Mouse (Mus musculus): ENCODE measurements at regions not wholly inside any gene's neighbourhood (a gene's known extent, or its start where the extent isn't known, plus 50 kb on each side); places are given as distances from the start of the nearest gene placed in this dataset.

DNA sequence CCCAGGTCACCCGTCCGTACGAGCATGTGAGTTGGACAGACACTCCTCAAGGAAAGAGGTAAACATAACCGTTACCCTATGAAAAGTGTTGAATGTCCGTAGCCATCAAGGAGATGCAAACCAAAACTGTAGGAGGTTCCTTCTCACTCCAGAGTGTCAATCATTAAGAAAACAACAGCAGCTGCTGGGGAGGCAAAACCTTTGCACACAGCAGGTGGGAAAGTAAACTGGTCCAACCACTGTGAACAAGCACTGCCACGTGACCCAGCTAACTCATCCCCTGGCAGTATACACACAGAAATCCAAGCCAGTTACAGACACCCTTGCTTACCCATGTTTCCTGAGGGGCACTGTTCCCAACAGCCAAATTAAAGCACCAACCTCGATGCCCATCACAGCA lies 54.7 kb upstream of the Irx5 start:
- Histone ChIP-seq H3K27ac (ENCODE audit: low read depth, low read length) (no peak overlapping the region), H3K9ac (ENCODE audit: low read depth, low read length) (no peak overlapping the region), H3K36me3 (ENCODE audit: control insufficient read depth, insufficient read depth, low read length) (no peaks in the 10 kb centered on the region), H3K4me3 (ENCODE audit: low read length) (no peak overlapping the region), H3K4me1 (ENCODE audit: control insufficient read depth, insufficient read depth, low read depth, low read length) (no peaks in the 10 kb centered on the region), H3K9me3 (ENCODE audit: control insufficient read depth, low read length) (peaks cover 7% of the 10 kb centered on the region; the same call in 1 of the 2 replicates), H3K27me3 (replicated peaks; ENCODE audit: control insufficient read depth, insufficient read depth, low read length) (no peaks in the 10 kb centered on the region), H3K4me2 (ENCODE audit: low read length) (no peak overlapping the region)
- WGBS = 73% methylated on average over 7 of the region's 7 CpGs
- ATAC-seq = no peak

DNA sequence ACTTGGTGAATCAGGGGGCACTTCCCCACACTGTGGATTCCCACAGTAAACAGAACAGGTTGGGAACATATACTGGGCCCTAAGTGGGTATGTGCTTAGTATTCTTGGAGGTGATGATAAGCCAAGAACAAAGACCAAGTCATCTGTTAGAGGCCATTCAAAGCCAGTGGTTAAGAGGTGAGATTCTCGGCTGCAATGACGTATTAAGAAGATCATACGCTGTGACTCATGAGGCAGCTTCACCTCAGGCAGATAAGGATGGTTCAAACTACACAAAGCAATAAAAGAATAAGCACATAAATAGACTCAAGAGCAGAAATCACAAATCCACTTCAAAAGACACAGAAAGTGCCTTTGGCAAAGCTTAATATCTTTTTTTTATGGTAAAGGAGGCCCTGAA lies 56.4 kb upstream of the Irx5 start:
- Histone ChIP-seq H3K4me1 (ENCODE audit: control insufficient read depth, insufficient read depth, low read depth, low read length) (no peaks in the 10 kb centered on the region), H3K9me3 (ENCODE audit: control insufficient read depth, low read length) (peaks cover 7% of the 10 kb centered on the region; the same call in 1 of the 2 replicates), H3K27me3 (replicated peaks; ENCODE audit: control insufficient read depth, insufficient read depth, low read length) (no peaks in the 10 kb centered on the region), H3K36me3 (ENCODE audit: control insufficient read depth, insufficient read depth, low read length) (no peaks in the 10 kb centered on the region), H3K9ac (ENCODE audit: low read depth, low read length) (no peak overlapping the region), H3K27ac (ENCODE audit: low read depth, low read length) (no peak overlapping the region), H3K4me3 (ENCODE audit: low read length) (no peak overlapping the region), H3K4me2 (ENCODE audit: low read length) (no peak overlapping the region)
- WGBS = 97% methylated on average over 3 of the region's 3 CpGs
- ATAC-seq = no peak

DNA sequence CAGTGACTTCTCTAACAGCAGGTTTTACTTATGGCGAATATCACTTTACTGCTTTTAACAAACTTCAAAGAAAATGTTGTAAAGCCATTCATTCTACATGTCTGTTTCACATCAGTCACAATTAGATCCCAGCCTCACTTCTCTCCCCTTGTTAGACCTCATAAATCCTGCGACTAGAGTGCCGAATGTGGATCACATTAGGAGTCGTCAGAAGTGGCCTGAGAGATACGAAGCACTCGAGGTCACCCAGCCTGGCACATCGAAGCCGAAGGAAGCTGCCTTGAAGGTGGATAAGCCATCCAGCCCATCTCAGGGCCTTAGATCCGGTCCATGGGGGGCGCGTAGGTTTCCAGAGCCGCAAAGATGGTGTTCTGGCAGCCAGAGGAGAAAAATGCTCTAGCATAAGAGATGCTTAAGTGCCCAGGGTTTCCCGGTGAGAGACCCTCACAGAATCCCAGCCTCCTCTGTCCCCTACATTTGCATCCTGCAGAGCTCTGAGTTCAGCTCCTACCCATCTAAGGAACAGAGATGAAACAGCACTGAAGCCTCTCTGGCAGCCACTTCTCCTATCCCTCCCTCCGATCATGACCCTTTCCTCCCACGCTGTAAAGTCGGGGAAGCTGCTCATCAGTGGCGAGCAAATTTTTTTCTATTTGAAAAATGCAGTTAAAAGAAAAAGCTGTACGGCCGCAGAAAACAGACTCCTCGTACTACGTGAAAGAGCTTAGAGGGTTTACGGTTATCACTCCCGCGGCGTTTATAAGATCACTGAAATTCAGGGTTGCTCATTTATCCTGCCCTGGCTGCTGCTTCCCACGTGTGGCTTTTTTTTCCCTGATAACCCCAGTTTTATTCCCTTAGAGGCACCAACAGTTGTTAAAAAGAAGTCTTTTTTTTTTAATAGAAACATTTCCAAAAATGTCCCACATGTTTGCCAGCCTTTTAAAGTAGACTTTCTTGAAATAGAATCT lies 70.3 kb upstream of the Irx5 start:
- H3K9ac ChIP-seq (ENCODE audit: low read depth, low read length) = no peak overlapping the region
- H3K4me2 ChIP-seq (ENCODE audit: low read length) = no peak overlapping the region
- 72% methylated on average over 26 of the region's 26 CpGs for whole genome bisulfite sequencing
- ATAC-seq = no peak
- no peaks in the 10 kb centered on the region for H3K27me3 ChIP-seq (replicated peaks; ENCODE audit: control insufficient read depth, insufficient read depth, low read length)
- no peaks in the 10 kb centered on the region for H3K9me3 ChIP-seq (ENCODE audit: control insufficient read depth, low read length)
- no peaks in the 10 kb centered on the region for H3K4me1 ChIP-seq (ENCODE audit: control insufficient read depth, insufficient read depth, low read depth, low read length)
- no peak overlapping the region for H3K4me3 ChIP-seq (ENCODE audit: low read length)
- no peaks in the 10 kb centered on the region for H3K36me3 ChIP-seq (ENCODE audit: control insufficient read depth, insufficient read depth, low read length)
- no peak overlapping the region for H3K27ac ChIP-seq (ENCODE audit: low read depth, low read length)

DNA sequence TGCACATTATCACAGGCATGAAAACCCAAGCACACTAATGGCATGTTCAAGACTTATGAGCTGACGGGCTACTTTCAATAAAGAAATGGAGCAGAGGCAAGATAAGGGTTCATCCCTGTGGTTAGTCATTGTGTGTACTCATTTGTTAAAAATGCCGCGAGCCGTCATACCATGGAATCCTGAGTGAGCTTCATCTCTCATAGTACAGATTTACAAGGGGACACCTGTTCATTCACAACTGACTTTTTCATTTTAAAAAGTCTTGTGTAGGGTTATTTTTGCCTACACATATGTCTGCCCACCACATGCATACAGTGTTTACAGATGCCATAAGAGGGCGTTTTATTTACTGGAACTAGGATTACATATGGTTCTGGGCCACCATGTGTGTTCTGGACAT lies 81.7 kb upstream of the Irx5 start:
- Histone ChIP-seq H3K4me2 (ENCODE audit: low read length) (no peak overlapping the region), H3K9ac (ENCODE audit: low read depth, low read length) (no peak overlapping the region), H3K27ac (ENCODE audit: low read depth, low read length) (no peak overlapping the region), H3K36me3 (ENCODE audit: control insufficient read depth, insufficient read depth, low read length) (no peaks in the 10 kb centered on the region), H3K4me3 (ENCODE audit: low read length) (no peak overlapping the region), H3K4me1 (ENCODE audit: control insufficient read depth, insufficient read depth, low read depth, low read length) (no peaks in the 10 kb centered on the region), H3K9me3 (ENCODE audit: control insufficient read depth, low read length) (no peaks in the 10 kb centered on the region), H3K27me3 (replicated peaks; ENCODE audit: control insufficient read depth, insufficient read depth, low read length) (no peaks in the 10 kb centered on the region)
- no peak for ATAC-seq
- WGBS = 89% methylated on average over 5 of the region's 5 CpGs

DNA sequence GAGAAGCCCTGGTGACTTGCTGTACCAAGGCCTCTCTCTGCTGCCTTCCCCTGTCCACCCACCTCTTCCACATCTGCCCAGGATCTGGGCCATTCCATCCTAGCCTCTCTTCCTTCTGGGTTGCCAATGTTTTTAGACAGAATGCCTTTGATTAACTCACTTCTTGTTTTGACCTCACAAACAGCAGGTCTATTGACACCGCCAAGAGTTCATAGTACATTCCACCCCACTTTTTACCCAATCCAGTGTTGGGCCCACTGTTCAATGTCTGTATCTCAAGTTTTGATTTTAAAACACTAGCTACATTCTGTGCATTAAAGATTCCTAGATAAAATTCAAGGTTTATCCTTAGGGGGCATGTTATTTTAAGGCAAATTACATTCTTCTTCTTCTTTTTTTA lies 84.7 kb upstream of the Irx5 start:
- H3K4me1 ChIP-seq (ENCODE audit: control insufficient read depth, insufficient read depth, low read depth, low read length) = no peaks in the 10 kb centered on the region
- no peak for ATAC-seq
- no peak overlapping the region for H3K9ac ChIP-seq (ENCODE audit: low read depth, low read length)
- H3K27me3 ChIP-seq (replicated peaks; ENCODE audit: control insufficient read depth, insufficient read depth, low read length) = no peaks in the 10 kb centered on the region
- H3K4me2 ChIP-seq (ENCODE audit: low read length) = no peak overlapping the region
- WGBS = 85% methylated on average over 1 of the region's 1 CpGs
- H3K27ac ChIP-seq (ENCODE audit: low read depth, low read length) = no peak overlapping the region
- no peaks in the 10 kb centered on the region for H3K36me3 ChIP-seq (ENCODE audit: control insufficient read depth, insufficient read depth, low read length)
- H3K9me3 ChIP-seq (ENCODE audit: control insufficient read depth, low read length) = peaks cover 8% of the 10 kb centered on the region; the same call in 1 of the 2 replicates
- H3K4me3 ChIP-seq (ENCODE audit: low read length) = no peak overlapping the region

DNA sequence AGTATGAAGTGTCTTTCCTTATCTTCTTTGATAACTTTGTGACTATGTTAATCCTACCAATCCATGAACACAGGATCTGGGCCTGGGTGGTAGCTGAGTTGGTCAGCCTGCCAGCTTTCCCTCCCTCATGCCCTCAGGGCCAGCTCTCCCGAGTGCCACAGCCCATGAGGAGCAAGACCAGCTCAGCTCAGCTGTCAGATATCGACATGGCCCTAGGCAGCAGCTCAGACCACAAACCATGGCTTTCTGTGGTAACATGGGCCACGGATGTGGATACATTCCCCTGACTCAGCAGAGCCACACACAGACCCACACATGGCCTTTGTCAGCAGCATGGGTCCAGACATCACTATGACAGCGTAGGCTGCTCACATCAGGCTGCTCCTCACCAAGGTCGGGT lies 85.4 kb upstream of the Irx5 start:
- peaks cover 8% of the 10 kb centered on the region; the same call in 1 of the 2 replicates for H3K9me3 ChIP-seq (ENCODE audit: control insufficient read depth, low read length)
- no peaks in the 10 kb centered on the region for H3K4me1 ChIP-seq (ENCODE audit: control insufficient read depth, insufficient read depth, low read depth, low read length)
- WGBS = 79% methylated on average over 5 of the region's 5 CpGs
- no peak overlapping the region for H3K4me2 ChIP-seq (ENCODE audit: low read length)
- H3K36me3 ChIP-seq (ENCODE audit: control insufficient read depth, insufficient read depth, low read length) = no peaks in the 10 kb centered on the region
- no peak for ATAC-seq
- H3K27ac ChIP-seq (ENCODE audit: low read depth, low read length) = no peak overlapping the region
- no peak overlapping the region for H3K4me3 ChIP-seq (ENCODE audit: low read length)
- H3K27me3 ChIP-seq (replicated peaks; ENCODE audit: control insufficient read depth, insufficient read depth, low read length) = no peaks in the 10 kb centered on the region
- H3K9ac ChIP-seq (ENCODE audit: low read depth, low read length) = no peak overlapping the region

DNA sequence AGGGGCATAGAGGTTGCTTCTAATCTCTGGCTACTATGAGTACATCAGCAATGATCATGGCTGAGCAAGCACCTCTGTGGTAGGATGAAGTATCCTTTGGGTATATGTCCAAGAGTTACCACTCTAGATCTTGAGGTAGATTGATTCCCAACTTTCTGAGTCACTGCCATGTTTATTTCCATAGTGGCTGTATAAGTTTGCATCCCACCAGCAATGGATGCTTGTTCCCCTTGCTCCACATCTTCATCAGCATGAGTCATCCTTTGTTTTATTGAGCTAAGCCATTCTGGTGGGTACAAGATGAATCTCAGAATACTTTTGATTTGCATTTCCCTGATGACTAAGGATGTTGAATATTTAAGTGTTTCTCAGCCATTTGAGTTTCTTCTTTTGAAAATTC lies 86.8 kb upstream of the Irx5 start:
- Histone ChIP-seq H3K9ac (ENCODE audit: low read depth, low read length) (no peak overlapping the region), H3K36me3 (ENCODE audit: control insufficient read depth, insufficient read depth, low read length) (no peaks in the 10 kb centered on the region), H3K27ac (ENCODE audit: low read depth, low read length) (no peak overlapping the region), H3K27me3 (replicated peaks; ENCODE audit: control insufficient read depth, insufficient read depth, low read length) (no peaks in the 10 kb centered on the region), H3K4me3 (ENCODE audit: low read length) (no peak overlapping the region), H3K4me2 (ENCODE audit: low read length) (no peak overlapping the region), H3K9me3 (ENCODE audit: control insufficient read depth, low read length) (peaks cover 8% of the 10 kb centered on the region; the same call in 1 of the 2 replicates), H3K4me1 (ENCODE audit: control insufficient read depth, insufficient read depth, low read depth, low read length) (no peaks in the 10 kb centered on the region)
- ATAC-seq = no peak

DNA sequence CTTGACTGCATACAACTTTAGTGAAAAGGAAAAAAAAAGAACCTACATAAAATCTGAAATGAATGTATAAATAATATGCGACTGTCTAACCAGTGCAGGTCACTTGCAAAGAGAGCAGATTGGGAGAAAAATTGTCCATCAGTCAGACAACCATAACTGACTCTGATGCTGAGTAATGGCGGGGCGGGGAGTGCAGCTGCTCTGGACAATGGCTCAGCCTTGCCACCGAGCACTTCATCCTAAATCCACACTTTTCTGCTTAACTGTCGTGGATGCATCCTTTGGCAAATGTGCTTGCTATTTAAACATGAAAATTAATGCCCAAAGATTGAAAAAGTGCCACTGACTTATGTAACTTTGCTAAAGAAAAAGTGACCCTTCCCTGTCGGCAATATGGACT lies 90.0 kb upstream of the Irx5 start:
- H3K4me1 ChIP-seq (ENCODE audit: control insufficient read depth, insufficient read depth, low read depth, low read length) = no peaks in the 10 kb centered on the region
- 78% methylated on average over 6 of the region's 6 CpGs for WGBS

DNA sequence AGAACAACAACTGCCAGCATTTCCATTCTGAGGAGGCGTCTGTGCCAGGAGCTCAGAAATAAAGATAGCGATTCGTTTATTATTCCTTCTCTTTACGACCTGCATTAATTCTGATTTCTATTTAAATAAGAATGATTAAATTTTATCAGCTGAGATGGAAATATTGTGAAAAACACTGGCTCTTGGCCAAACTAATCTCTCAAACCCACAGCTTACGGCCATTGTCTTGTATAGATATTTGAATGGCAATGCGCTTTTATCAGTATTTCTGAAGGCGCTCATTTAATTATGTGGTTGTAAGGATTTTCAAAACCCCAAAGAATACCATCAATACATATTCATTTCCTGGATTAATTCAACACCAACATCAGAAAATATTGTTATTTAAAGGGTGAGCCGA lies 97.4 kb upstream of the Irx5 start:
- H3K27ac ChIP-seq (ENCODE audit: low read depth, low read length) = no peak overlapping the region
- H3K36me3 ChIP-seq (ENCODE audit: control insufficient read depth, insufficient read depth, low read length) = no peaks in the 10 kb centered on the region
- H3K9ac ChIP-seq (ENCODE audit: low read depth, low read length) = no peak overlapping the region
- WGBS = 78% methylated on average over 8 of the region's 8 CpGs
- no peak overlapping the region for H3K4me3 ChIP-seq (ENCODE audit: low read length)
- no peaks in the 10 kb centered on the region for H3K4me1 ChIP-seq (ENCODE audit: control insufficient read depth, insufficient read depth, low read depth, low read length)
- no peak for ATAC-seq
- H3K9me3 ChIP-seq (ENCODE audit: control insufficient read depth, low read length) = no peaks in the 10 kb centered on the region
- H3K4me2 ChIP-seq (ENCODE audit: low read length) = no peak overlapping the region
- no peaks in the 10 kb centered on the region for H3K27me3 ChIP-seq (replicated peaks; ENCODE audit: control insufficient read depth, insufficient read depth, low read length)

More for the DNA sequence above, 90.0 kb upstream of the Irx5 start:
- Histone ChIP-seq H3K9me3 (ENCODE audit: control insufficient read depth, low read length) (peaks cover 8% of the 10 kb centered on the region; the same call in 1 of the 2 replicates), H3K9ac (ENCODE audit: low read depth, low read length) (no peak overlapping the region), H3K4me2 (ENCODE audit: low read length) (no peak overlapping the region), H3K4me3 (ENCODE audit: low read length) (no peak overlapping the region), H3K36me3 (ENCODE audit: control insufficient read depth, insufficient read depth, low read length) (no peaks in the 10 kb centered on the region), H3K27ac (ENCODE audit: low read depth, low read length) (no peak overlapping the region), H3K27me3 (replicated peaks; ENCODE audit: control insufficient read depth, insufficient read depth, low read length) (no peaks in the 10 kb centered on the region)
- ATAC-seq = no peak

Measured in hindbrain, embryonic 16.5 days (tissue).